Mouse (Mus musculus): ENCODE data around the gene Csf3. TPM values are rescaled to one million over a fixed set of nuclear protein-coding genes. Genes with fewer than 3 reads are reported as not detected.
"Not testable (repeated sequence)": the region's sequence is repeated elsewhere in the genome, so short reads cannot be mapped to it uniquely, and the experiment has no call there.

Gene Csf3
- not detected for total RNA-seq (2021)

DNA sequence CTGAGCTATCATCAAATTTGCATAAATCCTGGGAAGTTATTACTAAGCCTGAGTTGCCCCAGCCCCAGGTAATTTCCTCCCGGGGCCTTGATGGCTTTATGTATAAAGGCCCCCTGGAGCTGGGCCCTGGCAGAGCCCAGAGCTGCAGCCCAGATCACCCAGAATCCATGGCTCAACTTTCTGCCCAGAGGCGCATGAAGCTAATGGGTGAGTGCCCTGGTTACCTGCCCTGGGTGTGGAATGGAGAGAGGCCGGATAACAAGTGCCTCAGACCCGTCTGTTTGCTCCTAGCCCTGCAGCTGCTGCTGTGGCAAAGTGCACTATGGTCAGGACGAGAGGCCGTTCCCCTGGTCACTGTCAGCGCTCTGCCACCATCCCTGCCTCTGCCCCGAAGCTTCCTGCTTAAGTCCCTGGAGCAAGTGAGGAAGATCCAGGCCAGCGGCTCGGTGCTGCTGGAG is at the start of gene Csf3:
TSS of gene Csf3 (plus strand) at position 51 of the 458 bp plus-strand sequence.
- intact Hi-C loops (cut with DNase I), result loop anchor here (2.0 kb wide), 1 partner anchor 208 kb away; no protein-coding TSS in a partner anchor
- no peak for DNase-seq

- peak; percentile 17 to 42 for DNase-seq
- intact Hi-C loops (cut with DNase I), result loop anchor here (2.0 to 5.0 kb wide), 2 partner anchors 22 to 48 kb away; no protein-coding TSS in a partner anchor
Observed at GRCm38 (mm10) chr11:98655076-98655475, 46.0 kb upstream of the Csf3 start.

GRCm38 (mm10) chr11:98660517-98660916 is 40.5 kb upstream of the Csf3 start:
- intact Hi-C loops (cut with DNase I), result loop anchor here (2.0 kb wide), 1 partner anchor 18 kb away; no protein-coding TSS in a partner anchor
- DNase-seq, result peak; percentile 10 to 22

- intact Hi-C loops (cut with DNase I), result no loop called here
- no peak for DNase-seq
Observed at GRCm38 (mm10) chr11:98664091-98664490, 37.0 kb upstream of the Csf3 start, which contains the start of gene Gsdma. Gene Gsdma, plus strand, starts transcription at chr11:98664351.

DNA sequence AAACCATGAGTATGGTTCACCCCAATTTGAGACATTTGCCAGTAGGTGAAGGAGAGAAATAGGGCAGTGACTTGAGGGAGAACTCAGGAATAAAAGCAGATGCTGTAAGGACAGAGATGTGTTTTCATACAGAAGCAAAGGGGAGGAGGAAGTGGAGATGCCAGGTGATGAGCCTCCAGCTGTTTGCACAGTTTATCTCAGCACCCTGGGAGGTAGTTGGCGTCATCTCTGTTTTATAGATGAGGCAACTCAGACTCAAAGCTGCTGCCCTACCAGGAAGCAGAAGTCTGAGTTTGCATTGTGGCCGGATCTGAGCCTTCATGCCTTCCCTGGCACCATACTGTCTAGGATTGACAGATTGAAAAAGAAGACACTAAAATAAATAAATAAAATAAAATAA is 32.1 kb upstream of the Csf3 start:
- no peak for DNase-seq
- intact Hi-C loops (cut with DNase I), result loop anchor here (1.0 kb wide), 1 partner anchor 19 kb away; no protein-coding TSS in a partner anchor

GRCm38 (mm10) chr11:98671284-98671815 is 29.7 kb upstream of the Csf3 start:
- DNase-seq, result no peak
- intact Hi-C loops (cut with DNase I), result no loop called here

DNA sequence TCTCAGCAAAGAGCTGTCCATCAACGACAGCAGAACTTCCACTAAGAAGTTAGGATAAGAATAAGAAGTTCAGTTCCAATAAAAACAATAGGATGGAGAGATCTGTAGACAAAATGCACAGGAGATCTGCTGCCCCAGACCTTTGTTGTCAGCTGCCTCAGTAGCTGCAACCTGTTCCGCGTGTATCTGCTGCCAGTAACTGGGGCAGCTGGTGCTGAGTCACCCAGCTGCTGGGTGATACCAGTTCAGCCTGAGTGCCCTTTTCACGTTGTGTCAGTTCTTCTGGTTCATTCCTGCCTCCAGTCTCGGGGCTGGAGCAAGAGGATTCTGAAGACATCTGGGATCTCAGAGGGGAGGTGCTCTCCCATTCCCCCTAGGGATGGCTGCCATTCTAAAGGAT is 29.2 kb upstream of the Csf3 start:
- DNase-seq, result no peak
- intact Hi-C loops (cut with DNase I), result no loop called here

GRCm38 (mm10) chr11:98672482-98672881 is 28.6 kb upstream of the Csf3 start:
- intact Hi-C loops (cut with DNase I), result no loop called here
- DNase-seq, result no peak

DNA sequence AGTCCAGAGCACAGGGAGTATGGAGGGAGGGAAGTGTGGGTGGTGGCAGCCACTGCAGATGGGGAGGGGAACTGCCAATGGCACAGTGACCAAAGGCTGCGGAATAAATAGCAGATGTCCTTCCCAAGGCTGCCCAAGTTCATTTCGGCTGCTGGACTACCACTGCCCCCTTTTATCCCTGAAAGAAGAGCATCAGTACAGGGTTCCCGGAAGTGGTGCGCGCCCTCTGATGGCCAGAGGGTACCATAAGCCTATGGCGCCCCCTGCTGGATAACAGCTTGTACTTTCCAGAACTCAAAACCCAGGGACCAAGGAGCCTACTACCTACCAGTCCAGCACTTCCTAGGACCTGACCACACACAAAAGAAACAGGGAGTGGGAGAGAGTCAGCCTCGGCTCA is 27.9 kb upstream of the Csf3 start:
- DNase-seq, result peak; percentile 47 to 59
- intact Hi-C loops (cut with DNase I), result not testable (repeated sequence)

DNA sequence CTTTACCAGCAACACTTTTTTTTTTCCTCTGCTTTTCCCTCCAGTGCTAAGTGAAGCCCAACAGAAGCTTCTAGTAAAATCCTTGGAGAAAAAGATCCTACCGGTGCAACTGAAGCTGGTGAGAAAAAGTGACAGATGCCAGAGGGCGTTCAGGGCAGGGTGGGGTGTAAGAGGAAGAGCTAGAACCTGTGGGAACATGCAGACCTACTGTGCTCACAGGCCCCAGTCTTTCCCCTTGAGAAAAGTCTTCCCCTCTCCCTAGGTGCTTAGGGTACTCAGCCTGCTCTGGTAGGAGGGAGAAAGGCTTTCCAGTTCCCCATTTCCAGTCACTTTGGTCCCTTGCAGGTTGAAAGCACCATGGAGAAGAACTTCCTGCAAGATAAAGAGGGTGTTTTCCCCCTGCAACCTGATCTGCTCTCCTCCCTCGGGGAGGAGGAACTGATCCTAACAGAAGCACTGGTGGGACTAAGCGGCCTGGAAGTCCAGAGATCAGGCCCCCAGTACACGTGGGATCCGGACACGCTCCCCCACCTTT is 25.2 kb upstream of the Csf3 start:
- no peak for DNase-seq
- intact Hi-C loops (cut with DNase I), result no loop called here

DNA sequence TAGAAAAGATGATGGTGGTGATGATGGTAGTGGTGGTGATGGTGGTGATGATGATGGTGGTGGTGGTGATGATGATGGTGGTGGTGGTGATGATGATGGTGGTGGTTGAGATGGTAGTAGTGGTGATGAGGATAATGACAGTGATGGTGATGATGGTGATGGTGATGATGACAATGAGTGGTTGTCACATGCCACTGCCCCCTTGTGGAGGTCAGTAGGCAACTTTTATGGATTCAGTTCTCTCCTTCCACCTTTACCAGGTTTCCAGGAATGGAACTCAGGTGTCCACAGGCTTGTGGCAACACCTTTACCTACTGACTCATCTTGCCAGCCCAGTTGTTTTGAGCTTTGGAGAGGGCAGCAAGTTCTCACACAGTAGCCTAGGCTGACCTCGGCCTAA is 21.0 kb upstream of the Csf3 start:
- DNase-seq, result no peak
- intact Hi-C loops (cut with DNase I), result no loop called here

DNA sequence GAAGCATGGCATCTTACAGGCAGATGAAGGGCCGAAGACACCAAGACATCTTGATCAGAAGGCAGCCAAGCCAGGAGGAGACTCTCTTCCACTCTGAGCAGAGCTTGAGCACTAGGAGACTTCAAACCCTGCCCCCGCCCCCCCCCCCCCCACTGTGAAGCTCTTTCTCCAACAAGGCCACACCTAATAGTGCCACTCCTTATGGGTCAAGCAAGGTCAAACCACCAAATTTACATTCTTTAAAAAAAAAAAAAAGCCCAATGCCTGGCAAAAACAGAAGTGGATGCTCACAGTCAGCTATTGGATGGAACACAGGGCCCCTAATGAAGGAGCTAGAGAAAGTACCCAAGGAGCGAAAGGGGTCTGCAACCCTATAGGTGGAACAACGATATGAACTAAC is 20.5 kb upstream of the Csf3 start:
- intact Hi-C loops (cut with DNase I), result not testable (repeated sequence)

GRCm38 (mm10) chr11:98681186-98681585 is 19.9 kb upstream of the Csf3 start:
- intact Hi-C loops (cut with DNase I), result no loop called here
- DNase-seq, result no peak

More for the DNA sequence above, 20.5 kb upstream of the Csf3 start:
- not testable (repeated sequence) for DNase-seq

GRCm38 (mm10) chr11:98681786-98682745 is 19.0 kb upstream of the Csf3 start, which contains the start of gene Psmd3:
Gene Psmd3, plus strand, starts transcription at chr11:98682554.
- peak; percentile 99 for DNase-seq
- intact Hi-C loops (cut with DNase I), result no loop called here

GRCm38 (mm10) chr11:98682811-98683210 is 18.3 kb upstream of the Csf3 start:
- DNase-seq, result no peak
- intact Hi-C loops (cut with DNase I), result no loop called here

GRCm38 (mm10) chr11:98685642-98686041 is 15.4 kb upstream of the Csf3 start:
- intact Hi-C loops (cut with DNase I), result no loop called here
- DNase-seq, result no peak

DNA sequence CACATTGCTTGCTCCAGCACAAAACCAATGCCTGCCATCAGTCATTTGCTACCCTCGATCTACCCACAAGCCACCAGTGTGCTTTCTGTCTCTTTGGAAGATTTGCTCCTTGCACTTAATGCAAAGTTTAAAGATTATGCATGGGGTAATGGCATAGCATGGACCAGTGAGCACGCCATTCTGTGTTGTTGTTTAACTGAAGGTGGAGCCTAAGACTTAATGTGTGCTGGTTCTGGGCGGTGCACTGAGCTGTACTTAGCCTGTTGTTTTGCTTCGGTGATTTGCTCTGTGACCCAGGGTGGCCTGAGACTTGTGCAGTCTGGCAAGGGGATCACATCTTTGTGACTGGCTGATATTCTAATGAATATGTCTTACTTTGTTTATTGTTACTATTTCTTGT is 14.1 kb upstream of the Csf3 start:
- DNase-seq, result no peak
- intact Hi-C loops (cut with DNase I), result no loop called here

DNA sequence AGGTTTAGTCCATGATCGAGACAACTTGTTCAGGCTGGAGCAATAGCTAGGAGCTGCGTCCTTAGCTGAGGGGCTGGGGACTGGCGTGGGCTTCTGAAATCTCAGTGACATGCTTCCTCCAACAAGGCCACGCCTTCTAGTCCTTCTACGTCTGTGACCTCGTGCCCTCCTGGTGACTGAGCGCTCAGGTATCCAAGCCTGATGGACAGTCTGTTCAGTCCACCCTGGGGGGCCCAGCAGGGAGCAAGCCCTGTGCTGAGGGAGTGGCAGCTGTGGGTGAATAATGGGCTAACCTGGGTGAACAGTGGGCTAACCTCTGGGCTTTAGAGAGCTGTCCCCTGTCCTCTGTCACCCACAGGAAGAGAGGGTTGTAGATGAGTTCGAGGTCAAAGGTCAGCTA is 13.1 kb upstream of the Csf3 start:
- intact Hi-C loops (cut with DNase I), result no loop called here
- DNase-seq, result no peak

DNA sequence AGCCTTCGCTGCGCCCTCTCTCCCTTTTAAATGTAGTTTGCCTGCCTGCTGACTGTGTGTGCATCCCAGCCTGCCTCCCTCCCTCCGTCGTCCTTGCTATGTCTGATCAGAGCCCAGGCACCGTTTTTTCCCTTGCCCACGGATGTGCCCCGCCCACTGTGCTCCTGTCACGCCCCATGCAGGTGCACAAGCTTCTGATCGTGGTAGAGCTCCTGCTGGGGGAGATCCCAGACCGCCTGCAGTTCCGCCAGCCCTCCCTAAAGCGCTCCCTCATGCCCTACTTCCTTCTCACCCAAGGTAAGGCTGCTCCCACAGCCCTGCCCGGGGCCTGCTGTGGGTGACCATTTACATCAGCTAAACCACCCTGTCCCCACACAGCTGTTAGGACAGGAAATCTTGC is 7.9 kb upstream of the Csf3 start:
- intact Hi-C loops (cut with DNase I), result no loop called here
- DNase-seq, result no peak

- intact Hi-C loops (cut with DNase I), result no loop called here
- no peak for DNase-seq
Observed at GRCm38 (mm10) chr11:98693746-98694145, 7.3 kb upstream of the Csf3 start.

- intact Hi-C loops (cut with DNase I), result no loop called here
- no peak for DNase-seq
Observed at GRCm38 (mm10) chr11:98694301-98694700, 6.8 kb upstream of the Csf3 start.

Data from heart, postnatal 36 days (tissue).